Mouse (Mus musculus): Measurements from ENCODE around the gene Pfn1. TPM values are rescaled to one million over a fixed set of nuclear protein-coding genes. Genes with fewer than 3 reads are reported as not detected.
A peak's percentile ranks its signal among the peaks of the same experiment; 100 is the strongest.

The Pfn1 gene
- total and polyA plus RNA-seq, 3 experiments: 270 to 479 (median 280) TPM

DNA sequence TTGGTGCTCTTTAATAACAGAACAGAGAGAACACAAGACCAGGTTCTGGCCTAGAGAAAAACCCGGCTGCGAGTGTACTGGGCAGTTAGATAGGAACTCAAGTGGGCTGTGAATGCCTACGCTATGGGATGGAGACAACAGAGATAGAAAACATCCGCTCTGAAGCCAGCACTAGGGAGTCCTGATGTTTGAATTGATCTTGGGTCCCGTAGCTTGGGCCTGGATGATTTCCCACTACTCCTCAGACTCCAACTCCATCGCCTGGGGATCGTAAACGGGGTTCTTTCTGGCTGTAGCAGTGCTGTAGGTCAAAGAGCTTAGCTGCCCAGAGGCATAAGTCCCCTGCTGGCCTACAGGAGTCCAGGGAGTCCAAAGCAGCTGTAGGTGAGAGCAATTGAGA lies 33.9 kb upstream of the Pfn1 start:
- peak overlapping the region; percentile 84 for H3K4me3 ChIP-seq
- H3K9ac ChIP-seq (ENCODE audit: low read depth, low read length): peak overlapping the region; percentile 93
- H3K79me2 ChIP-seq (replicated peaks; ENCODE audit: control insufficient read depth, insufficient read depth, low read length): no peaks in the 10 kb centered on the region
- 9% methylated on average over 8 of the region's 8 CpGs for WGBS
- no peaks in the 10 kb centered on the region; the same call in 1 of the 2 replicates for H3K36me3 ChIP-seq (ENCODE audit: control insufficient read depth, insufficient read depth, low read length)
- DNase-seq: no peak
- peak overlapping the region; percentile 98 for H3K27ac ChIP-seq
- peaks cover 4% of the 10 kb centered on the region for H3K4me1 ChIP-seq (ENCODE audit: control insufficient read depth, insufficient read depth, low read length)
- no peaks in the 10 kb centered on the region for H3K27me3 ChIP-seq (ENCODE audit: control insufficient read depth, insufficient read depth, low read length)
- TF ChIP-seq EP300 (IDR thresholded peaks at IDR 0.05; ENCODE audit: insufficient read depth, low read depth, low read length) (no peak), CTCF (IDR thresholded peaks at IDR 0.05) (no peak), POLR2A (IDR thresholded peaks at IDR 0.05; ENCODE audit: insufficient read depth, low read depth, low read length) (no peak)
- intact Hi-C loops (cut with DNase I): loop anchor here (1.0 to 5.0 kb wide), 3 partner anchors 12 to 69 kb away; partner anchors contain the start of genes Inca1, Kif1c, Rnf167 and Slc25a11

- H3K4me3 ChIP-seq: peak within 1 kb of the TSS; percentile 84
- WGBS: 1% methylated on average over 55 of the region's 55 CpGs
- H3K4me1 ChIP-seq (ENCODE audit: control insufficient read depth, insufficient read depth, low read length): peaks cover 4% of the 10 kb centered on the region
- no peaks in the 10 kb centered on the region for H3K79me2 ChIP-seq (replicated peaks; ENCODE audit: control insufficient read depth, insufficient read depth, low read length)
- TF ChIP-seq CTCF (IDR thresholded peaks at IDR 0.05) (peak; percentile 79), EP300 (IDR thresholded peaks at IDR 0.05; ENCODE audit: insufficient read depth, low read depth, low read length) (no peak), POLR2A (IDR thresholded peaks at IDR 0.05; ENCODE audit: insufficient read depth, low read depth, low read length) (peak; percentile 90)
- intact Hi-C loops (cut with DNase I): loop anchor here (1.0 to 5.0 kb wide), 4 partner anchors 13 to 70 kb away; partner anchors contain the start of genes Inca1, Kif1c, Rnf167 and Slc25a11
- DNase-seq: peak; percentile 94 to 96
- H3K36me3 ChIP-seq (ENCODE audit: control insufficient read depth, insufficient read depth, low read length): no peaks in the 10 kb centered on the region; the same call in 1 of the 2 replicates
- peak within 1 kb of the TSS; percentile 98 for H3K27ac ChIP-seq
- peak within 1 kb of the TSS; percentile 93 for H3K9ac ChIP-seq (ENCODE audit: low read depth, low read length)
- no peaks in the 10 kb centered on the region for H3K27me3 ChIP-seq (ENCODE audit: control insufficient read depth, insufficient read depth, low read length)
These were observed 33.3 kb upstream of the Pfn1 start, which contains the start of gene Camta2 for GRCm38 (mm10) chr11:70687601-70688199. Gene Camta2, minus strand, starts transcription at chr11:70688105.

DNA sequence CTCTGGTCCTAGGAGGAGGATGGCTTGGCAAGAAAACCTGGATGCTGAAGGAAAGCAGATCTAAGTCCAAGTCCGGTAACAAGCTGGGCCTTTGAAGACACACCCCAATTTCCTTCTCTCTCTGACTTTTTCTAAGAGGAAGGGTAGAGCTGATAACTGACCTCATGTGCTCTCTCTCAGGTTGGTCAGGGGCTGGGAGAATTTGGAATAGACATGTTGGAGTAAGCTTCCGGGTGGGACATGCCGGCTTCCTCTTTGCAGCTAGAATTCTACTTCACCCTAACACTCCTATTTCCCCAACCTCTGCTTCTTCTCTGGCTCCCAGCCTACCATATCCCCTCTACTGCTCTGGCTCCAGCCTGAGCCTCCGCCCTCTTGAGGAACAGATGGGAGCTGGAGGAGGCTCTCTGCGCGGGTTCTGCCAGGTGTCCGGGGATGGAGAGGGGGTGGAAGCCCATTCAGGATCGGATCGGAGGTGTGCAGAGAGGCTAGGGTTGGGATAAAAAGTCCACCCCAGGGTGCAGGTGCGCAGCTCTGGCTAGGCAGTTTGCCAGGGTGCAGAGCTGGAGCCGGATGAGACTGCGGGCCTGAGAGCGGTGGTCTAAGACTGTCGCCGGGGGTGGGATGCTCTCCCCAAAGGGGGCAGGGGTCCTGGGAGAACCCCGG lies 32.6 kb upstream of the Pfn1 start:
- peaks cover 5% of the 10 kb centered on the region for H3K4me1 ChIP-seq (ENCODE audit: control insufficient read depth, insufficient read depth, low read length)
- DNase-seq: peak in 1 of 2 experiments; percentile 60
- no peaks in the 10 kb centered on the region for H3K27me3 ChIP-seq (ENCODE audit: control insufficient read depth, insufficient read depth, low read length)
- peak overlapping the region; percentile 98 for H3K27ac ChIP-seq
- intact Hi-C loops (cut with DNase I): loop anchor here (1.0 to 5.0 kb wide), 3 partner anchors 17 to 70 kb away; partner anchors contain the start of genes Rnf167 and Slc25a11
- TF ChIP-seq CTCF (IDR thresholded peaks at IDR 0.05): no peak
- no peak for TF ChIP-seq EP300 (IDR thresholded peaks at IDR 0.05; ENCODE audit: insufficient read depth, low read depth, low read length)
- TF ChIP-seq POLR2A (IDR thresholded peaks at IDR 0.05; ENCODE audit: insufficient read depth, low read depth, low read length): no peak
- 3% methylated on average over 16 of the region's 16 CpGs for WGBS
- H3K4me3 ChIP-seq: peak overlapping the region; percentile 84
- no peaks in the 10 kb centered on the region; the same call in 1 of the 2 replicates for H3K36me3 ChIP-seq (ENCODE audit: control insufficient read depth, insufficient read depth, low read length)
- no peaks in the 10 kb centered on the region for H3K79me2 ChIP-seq (replicated peaks; ENCODE audit: control insufficient read depth, insufficient read depth, low read length)
- peak overlapping the region; percentile 93 for H3K9ac ChIP-seq (ENCODE audit: low read depth, low read length)

GRCm38 (mm10) chr11:70683640-70684039 lies 29.2 kb upstream of the Pfn1 start:
- no peak overlapping the region for H3K9ac ChIP-seq (ENCODE audit: low read depth, low read length)
- no peak for DNase-seq
- 80% methylated on average over 5 of the region's 5 CpGs for WGBS
- peaks cover 6% of the 10 kb centered on the region for H3K4me1 ChIP-seq (ENCODE audit: control insufficient read depth, insufficient read depth, low read length)
- H3K4me3 ChIP-seq: no peak overlapping the region
- H3K27me3 ChIP-seq (ENCODE audit: control insufficient read depth, insufficient read depth, low read length): no peaks in the 10 kb centered on the region
- intact Hi-C loops (cut with DNase I): no loop called here
- H3K79me2 ChIP-seq (replicated peaks; ENCODE audit: control insufficient read depth, insufficient read depth, low read length): no peaks in the 10 kb centered on the region
- H3K36me3 ChIP-seq (ENCODE audit: control insufficient read depth, insufficient read depth, low read length): no peaks in the 10 kb centered on the region
- no peak overlapping the region for H3K27ac ChIP-seq
- TF ChIP-seq CTCF (IDR thresholded peaks at IDR 0.05): no peak
- no peak for TF ChIP-seq POLR2A (IDR thresholded peaks at IDR 0.05; ENCODE audit: insufficient read depth, low read depth, low read length)
- TF ChIP-seq EP300 (IDR thresholded peaks at IDR 0.05; ENCODE audit: insufficient read depth, low read depth, low read length): no peak

DNA sequence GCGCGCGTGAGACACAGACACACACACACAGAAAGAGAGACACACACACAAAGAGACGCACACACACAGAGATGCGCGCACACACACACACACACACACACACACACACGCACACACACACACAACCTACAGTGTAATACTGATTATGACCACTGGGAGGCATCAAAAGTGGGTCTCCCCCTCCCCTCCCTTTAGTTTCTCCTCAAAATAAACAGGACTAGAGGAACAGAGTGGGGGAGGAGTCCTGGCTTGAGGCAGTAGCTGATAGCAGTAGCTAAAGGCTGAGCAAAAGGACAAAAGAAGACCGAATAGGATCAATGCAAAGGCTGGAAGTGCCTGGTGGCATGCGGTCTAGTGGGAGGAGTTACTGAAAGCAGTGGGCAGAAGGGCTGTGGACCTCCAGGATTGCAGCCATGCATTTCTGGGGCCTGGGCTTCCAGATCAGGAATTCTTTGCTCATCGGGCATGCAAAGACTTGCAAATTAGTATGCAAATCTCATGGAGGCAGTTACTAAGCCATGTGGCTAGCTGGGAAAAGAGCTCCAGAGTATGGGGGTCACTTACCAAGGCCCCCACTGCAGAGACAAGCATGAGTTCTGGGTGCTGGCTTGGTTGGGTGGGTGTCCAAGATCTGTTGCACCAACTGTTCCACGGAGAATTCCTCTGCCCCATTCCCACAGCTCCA lies 27.6 kb upstream of the Pfn1 start:
- no peak for DNase-seq
- Histone ChIP-seq H3K27ac (no peak overlapping the region), H3K36me3 (ENCODE audit: control insufficient read depth, insufficient read depth, low read length) (no peaks in the 10 kb centered on the region), H3K4me1 (ENCODE audit: control insufficient read depth, insufficient read depth, low read length) (peaks cover 1% of the 10 kb centered on the region), H3K79me2 (replicated peaks; ENCODE audit: control insufficient read depth, insufficient read depth, low read length) (no peaks in the 10 kb centered on the region), H3K9ac (ENCODE audit: low read depth, low read length) (no peak overlapping the region), H3K4me3 (no peak overlapping the region), H3K27me3 (ENCODE audit: control insufficient read depth, insufficient read depth, low read length) (no peaks in the 10 kb centered on the region)
- 51% methylated on average over 11 of the region's 11 CpGs for WGBS
- TF ChIP-seq CTCF (IDR thresholded peaks at IDR 0.05) (peak; percentile 50), POLR2A (IDR thresholded peaks at IDR 0.05; ENCODE audit: insufficient read depth, low read depth, low read length) (no peak)
- intact Hi-C loops (cut with DNase I): no loop called here
